Mouse (Mus musculus): ENCODE measurements around the gene Gpm6b.

GRCm38 (mm10) chrX:166240751-166241150, 2.0 kb downstream of the Gpm6b start:
- no peak for TF ChIP-seq CTCF (IDR thresholded peaks at IDR 0.05; ENCODE audit: borderline replicate concordance, control insufficient read depth, extremely low read depth, insufficient read depth, low read length, poor library complexity)
- TF ChIP-seq POLR2A (IDR thresholded peaks at IDR 0.05; ENCODE audit: control insufficient read depth, extremely low read depth, insufficient read depth, low read length, poor library complexity) = no peak

Data from thymus, adult 2 months (tissue).